Mouse (Mus musculus) gastrocnemius, adult 2 months (tissue): ENCODE data around the gene C2cd4d. TPM values are rescaled to one million over a fixed set of nuclear protein-coding genes. Genes with fewer than 3 reads are reported as not detected.

ENCODE experiments used
- DNase-seq: peaks from one replicate; pipeline ENCODE4 v3.0.0; 2022
- H3K27ac ChIP-seq: fragments of 200-600 bp; 2 replicates; pipeline ENCODE4 v1.8.1; 2022; ENCODE audit warnings: mild to moderate bottlenecking
- H3K4me3 ChIP-seq: fragments of 200-600 bp; 2 replicates; pipeline ENCODE4 v1.8.1; 2022; ENCODE audit warnings: mild to moderate bottlenecking, moderate library complexity
- CTCF ChIP-seq: fragments of 200-600 bp; IDR thresholded peaks from 2 replicates; pipeline ENCODE4 v1.8.1; 2022; ENCODE audit warnings: antibody characterized with exemption, mild to moderate bottlenecking, moderate library complexity
- intact Hi-C: fragments of 180-260 bp; cut with DNase I; formaldehyde crosslinking; loops from one replicate; pipeline ENCODE4 v1.15.1; 2025
- total RNA-seq, 2 experiments: library from RNA; stranded (reverse); gene quantifications; 2 replicates each; pipeline ENCODE4 v1.2.3; 2021

C2cd4d gene
- total RNA-seq, 2 experiments from 2014 or later = not detected

GRCm38 (mm10) chr3:94367511-94367910 is 5.3 kb downstream of the C2cd4d start:
- Histone ChIP-seq H3K4me3 (no peak overlapping the region), H3K27ac (no peak overlapping the region)
- intact Hi-C loops = loop anchor here (2.0 to 10.0 kb wide), 5 partner anchors 90 to 537 kb away; no protein-coding TSS in a partner anchor
- no peak for TF ChIP-seq CTCF
- DNase-seq = no peak

GRCm38 (mm10) chr3:94368631-94369030 is 6.4 kb downstream of the C2cd4d start:
- H3K27ac ChIP-seq = no peak overlapping the region
- intact Hi-C loops = loop anchor here (5.0 to 10.0 kb wide), 4 partner anchors 89 to 536 kb away; no protein-coding TSS in a partner anchor
- no peak for TF ChIP-seq CTCF

GRCm38 (mm10) chr3:94369709-94370108 is 7.5 kb downstream of the C2cd4d start:
- H3K27ac ChIP-seq = no peak overlapping the region
- intact Hi-C loops = loop anchor here (5.0 to 10.0 kb wide), 5 partner anchors 73 to 535 kb away; partner anchors contain the start of genes Mrpl9 and Oaz3
- DNase-seq = no peak
- no peak for TF ChIP-seq CTCF
- no peak overlapping the region for H3K4me3 ChIP-seq

More at GRCm38 (mm10) chr3:94368631-94369030, 6.4 kb downstream of the C2cd4d start:
- no peak overlapping the region for H3K4me3 ChIP-seq
- DNase-seq = no peak

- peak; percentile 95 for DNase-seq
- Histone ChIP-seq H3K4me3 (peak overlapping the region; percentile 80), H3K27ac (peak overlapping the region; percentile 94)
- intact Hi-C loops = loop anchor here (5.0 kb wide), 1 partner anchor 71 kb away; the partner anchor contains the start of genes Mrpl9 and Oaz3
- TF ChIP-seq CTCF = no peak
These were observed 9.4 kb downstream of the C2cd4d start for GRCm38 (mm10) chr3:94371637-94372036.

- intact Hi-C loops = loop anchor here (5.0 kb wide), 1 partner anchor 70 kb away; the partner anchor contains the start of genes Mrpl9 and Oaz3
- Histone ChIP-seq H3K4me3 (peak overlapping the region; percentile 80), H3K27ac (peak overlapping the region; percentile 94)
- no peak for DNase-seq
- no peak for TF ChIP-seq CTCF
These were observed 9.8 kb downstream of the C2cd4d start for GRCm38 (mm10) chr3:94372038-94372437.

GRCm38 (mm10) chr3:94372641-94373040 is 10.4 kb downstream of the C2cd4d start, which contains the start of gene Rorc:
TSS of gene Rorc (plus strand) at chr3:94372794.
- intact Hi-C loops = loop anchor here (5.0 kb wide), 1 partner anchor 70 kb away; the partner anchor contains the start of genes Mrpl9 and Oaz3
- TF ChIP-seq CTCF = no peak
- H3K27ac ChIP-seq = peak within 1 kb of the TSS; percentile 94
- peak within 1 kb of the TSS; percentile 80 for H3K4me3 ChIP-seq
- peak; percentile 89 for DNase-seq

GRCm38 (mm10) chr3:94373090-94373489 is 10.9 kb downstream of the C2cd4d start:
- no peak for TF ChIP-seq CTCF

GRCm38 (mm10) chr3:94373597-94374011 is 11.4 kb downstream of the C2cd4d start:
- peak; percentile 88 for DNase-seq
- intact Hi-C loops = loop anchor here (5.0 kb wide), 1 partner anchor 69 kb away; the partner anchor contains the start of genes Mrpl9 and Oaz3
- TF ChIP-seq CTCF = no peak
- Histone ChIP-seq H3K4me3 (peak overlapping the region; percentile 80), H3K27ac (peak overlapping the region; percentile 94)

More at GRCm38 (mm10) chr3:94373090-94373489, 10.9 kb downstream of the C2cd4d start:
- Histone ChIP-seq H3K4me3 (peak overlapping the region; percentile 80), H3K27ac (peak overlapping the region; percentile 94)
- intact Hi-C loops = loop anchor here (5.0 kb wide), 1 partner anchor 69 kb away; the partner anchor contains the start of genes Mrpl9 and Oaz3
- peak; percentile 32 for DNase-seq

GRCm38 (mm10) chr3:94374636-94375035 is 12.4 kb downstream of the C2cd4d start:
- H3K4me3 ChIP-seq = peak overlapping the region; percentile 80; the same call in 1 of the 2 replicates
- peak overlapping the region; percentile 94 for H3K27ac ChIP-seq
- DNase-seq = peak; percentile 79
- no peak for TF ChIP-seq CTCF
- intact Hi-C loops = loop anchor here (5.0 kb wide), 1 partner anchor 68 kb away; the partner anchor contains the start of genes Mrpl9 and Oaz3

GRCm38 (mm10) chr3:94375146-94375545 is 12.9 kb downstream of the C2cd4d start:
- intact Hi-C loops = no loop called here
- TF ChIP-seq CTCF = no peak
- no peak overlapping the region for H3K4me3 ChIP-seq
- DNase-seq = no peak
- peak overlapping the region; percentile 94; the same call in 1 of the 2 replicates for H3K27ac ChIP-seq

- Histone ChIP-seq H3K27ac (no peak overlapping the region), H3K4me3 (no peak overlapping the region)
- no peak for DNase-seq
- intact Hi-C loops = no loop called here
- TF ChIP-seq CTCF = no peak
These were observed 13.6 kb downstream of the C2cd4d start for GRCm38 (mm10) chr3:94375861-94376260.

GRCm38 (mm10) chr3:94377028-94377923 is 15.0 kb downstream of the C2cd4d start:
- Histone ChIP-seq H3K27ac (no peak overlapping the region), H3K4me3 (no peak overlapping the region)
- intact Hi-C loops = no loop called here
- DNase-seq = no peak
- TF ChIP-seq CTCF = no peak
